Mouse (Mus musculus) skeletal muscle tissue, adult 2 months (tissue): Measurements from ENCODE around the gene Bhlhe40.

Experiments
- DNase-seq: peaks from one replicate; pipeline ENCODE4 v3.0.0-alpha.2; 2012; ENCODE audit warnings: low read depth, low spot score

Bhlhe40 gene

DNA sequence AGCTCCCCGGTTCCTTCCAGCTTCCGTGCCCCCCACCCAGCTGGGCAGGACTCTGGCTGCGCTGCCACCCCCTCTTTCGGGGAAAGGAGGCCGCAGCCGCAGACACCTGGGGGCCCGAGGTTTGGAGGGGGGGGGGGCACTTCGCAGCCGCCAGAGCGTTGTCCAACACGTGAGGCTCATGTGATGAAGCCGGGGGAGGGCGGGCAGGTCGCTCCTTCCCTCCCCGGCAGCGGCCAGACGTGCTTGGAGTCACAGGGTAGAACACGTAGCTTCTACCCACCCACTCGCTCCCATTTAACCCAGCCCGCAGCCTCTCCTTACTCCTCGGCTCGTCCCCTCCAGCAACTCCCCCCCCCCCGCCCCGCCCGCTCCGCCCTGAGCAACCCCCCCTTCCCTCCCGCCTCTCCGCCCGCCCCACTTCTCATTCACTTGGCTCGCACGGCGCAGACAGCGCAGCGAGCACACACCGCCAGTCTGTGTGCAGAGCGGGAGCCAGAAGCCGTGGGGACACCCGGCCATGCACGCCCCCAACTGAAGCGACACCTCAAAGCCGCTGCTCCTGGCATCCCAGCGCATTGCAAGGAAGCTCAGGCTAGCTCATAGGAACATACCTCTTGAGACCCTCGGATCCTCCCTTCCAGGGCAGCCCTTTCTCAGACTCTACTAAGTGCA, at the start of gene Bhlhe40:
Gene Bhlhe40, plus strand, starts transcription at position 424 of the 672 bp plus-strand sequence.
- DNase-seq = peak; percentile 99

DNA sequence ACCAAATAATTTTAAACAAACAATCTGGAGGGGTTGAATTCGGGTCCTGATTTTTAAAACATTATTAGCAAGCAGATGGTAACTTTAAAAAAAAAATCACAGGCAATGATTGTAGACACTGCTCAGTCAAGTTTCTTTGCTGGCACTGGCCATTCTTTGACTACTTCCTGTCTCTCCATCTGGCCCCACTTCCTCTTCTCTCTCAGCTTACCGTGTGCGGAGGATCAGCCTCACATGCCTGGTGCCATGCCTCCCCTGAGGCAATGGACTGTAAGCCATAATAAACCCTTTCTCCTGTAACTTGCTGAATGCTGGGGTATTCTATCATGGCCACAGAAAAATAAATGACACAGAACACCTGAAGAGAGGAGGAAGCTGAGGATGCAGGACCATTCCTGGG, 48.8 kb upstream of the Bhlhe40 start:
- no peak for DNase-seq

DNA sequence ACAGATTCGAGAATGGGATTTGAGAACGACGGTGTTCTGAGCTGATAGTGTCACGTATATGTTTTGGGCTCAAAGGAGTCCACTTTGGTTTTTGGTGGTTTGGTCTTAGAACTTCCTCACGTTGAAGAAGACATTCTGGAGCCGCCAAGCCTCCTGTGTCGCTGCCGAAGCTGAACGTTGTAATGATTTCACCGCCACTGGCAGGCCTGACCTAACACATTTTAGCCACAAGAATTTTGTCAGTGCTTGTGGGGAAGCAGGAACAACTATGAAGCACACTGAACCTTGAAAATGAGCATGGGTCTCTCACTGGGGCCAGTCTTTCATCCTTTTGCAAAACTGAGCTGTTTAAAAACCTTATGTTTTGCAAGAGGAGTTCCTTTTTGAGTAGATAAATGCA, 42.4 kb upstream of the Bhlhe40 start:
- no peak for DNase-seq

DNA sequence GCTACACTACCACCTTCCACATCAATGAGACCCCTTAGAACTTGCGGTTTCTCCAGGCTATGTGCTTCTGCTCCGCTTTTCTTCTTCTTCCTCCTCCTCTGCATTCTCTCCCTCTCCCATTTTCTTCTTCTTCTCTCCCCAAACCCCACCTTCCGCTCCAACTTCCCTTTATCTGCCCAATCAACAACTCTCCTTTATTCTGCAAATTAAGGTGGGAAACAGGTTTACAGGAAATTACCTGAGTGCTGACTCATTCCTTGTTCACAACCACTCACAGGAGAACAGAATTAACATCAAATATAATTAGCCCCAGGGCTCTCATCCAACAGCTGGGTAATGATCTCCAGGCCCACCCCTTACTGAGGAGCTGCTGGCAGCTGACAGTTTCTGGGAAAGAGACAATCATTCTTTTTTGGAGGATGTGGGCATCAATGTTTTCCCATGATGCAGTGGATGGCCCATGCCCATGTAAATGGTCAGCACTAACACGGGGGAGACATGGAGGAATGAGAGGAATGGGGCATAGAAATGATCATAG, 37.3 kb upstream of the Bhlhe40 start:
- no peak for DNase-seq

DNA sequence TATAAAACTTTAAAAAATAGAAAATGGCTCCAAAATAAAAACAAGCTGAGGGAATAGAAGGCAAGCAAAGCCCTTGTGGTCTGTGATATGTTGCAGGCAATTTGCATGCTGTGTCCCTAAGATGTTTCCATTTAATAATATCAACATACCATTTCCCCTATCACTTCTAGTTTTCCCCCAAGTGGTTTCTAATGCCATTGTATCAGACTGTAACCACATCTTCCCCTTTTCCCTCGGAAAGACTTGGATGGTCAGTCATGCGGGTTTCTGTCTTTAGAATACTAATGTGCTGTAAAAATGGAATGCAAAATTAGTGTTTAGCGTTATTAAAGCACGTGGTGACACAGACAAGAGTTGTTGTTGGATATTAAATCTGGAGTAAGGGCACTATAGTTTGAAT, 35.5 kb upstream of the Bhlhe40 start:
- no peak for DNase-seq

DNA sequence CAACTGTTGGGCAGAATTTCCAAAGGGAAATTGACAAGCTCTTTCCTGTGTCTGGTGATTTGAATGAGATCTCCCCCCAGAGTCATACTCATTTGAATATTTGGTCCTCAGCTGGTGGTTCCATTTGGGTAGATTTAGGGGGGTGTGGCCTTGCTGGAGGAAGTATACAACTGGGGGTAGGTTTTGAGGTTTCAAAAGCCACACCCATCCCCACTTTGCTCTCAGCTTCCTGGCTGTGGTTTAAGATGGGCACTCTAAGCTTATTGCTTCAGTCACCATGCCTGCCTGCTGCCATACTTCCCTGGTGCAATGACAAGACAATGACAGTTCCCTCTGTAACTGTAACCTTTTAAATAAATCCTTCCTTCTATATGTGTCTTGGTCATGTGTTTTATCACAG, 29.7 kb upstream of the Bhlhe40 start:
- peak; percentile 27 for DNase-seq

DNA sequence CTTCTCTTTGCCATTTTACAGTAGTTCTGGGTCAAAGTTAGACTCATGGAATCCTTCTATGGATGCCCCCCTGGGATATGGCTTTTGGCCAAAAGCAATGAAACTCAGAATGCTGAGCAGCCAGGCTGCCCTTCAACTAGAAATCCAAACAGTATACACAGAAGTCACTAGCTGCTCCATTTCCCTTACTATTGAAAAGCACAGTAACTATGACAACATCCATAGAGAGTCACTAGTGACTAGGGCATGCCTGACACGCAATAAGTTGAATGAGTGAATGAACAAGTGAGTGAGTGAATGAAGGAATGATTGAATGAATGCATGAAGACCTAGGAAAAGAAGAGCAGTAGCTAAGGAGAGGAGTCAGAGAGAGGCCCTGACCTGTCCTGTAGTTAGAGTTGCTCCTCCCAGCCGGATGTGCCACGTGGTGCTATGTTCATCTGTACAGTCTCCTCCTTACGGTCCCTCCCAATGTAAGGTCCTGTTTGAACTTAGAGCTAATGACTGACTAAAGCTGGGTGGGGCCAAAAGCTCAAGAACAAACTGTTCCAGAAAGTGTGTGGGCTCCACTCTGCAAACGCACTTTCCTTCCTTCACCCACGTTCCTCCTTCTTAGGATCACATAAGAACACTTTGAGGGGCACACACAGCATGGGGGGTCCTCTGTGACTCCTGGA, 22.1 kb upstream of the Bhlhe40 start:
- no peak for DNase-seq

DNA sequence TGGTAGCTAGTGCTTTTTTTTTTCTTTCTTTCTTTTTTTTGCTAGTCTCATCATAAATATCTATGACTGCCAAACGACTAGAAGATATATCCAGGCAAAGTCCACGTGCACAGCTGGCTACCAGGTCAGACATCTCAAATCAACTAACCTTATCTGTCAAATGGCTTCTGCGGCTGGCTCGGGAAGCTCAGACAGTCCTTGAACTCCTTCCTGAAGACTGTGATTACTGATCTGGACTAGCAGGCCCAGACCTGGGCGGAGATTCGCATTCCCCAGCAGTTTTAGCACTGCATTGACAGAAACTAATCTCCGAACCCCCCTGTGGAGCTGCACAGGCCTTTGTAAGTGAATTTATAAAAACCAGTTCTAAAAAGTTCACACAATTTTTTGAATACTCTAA, 18.4 kb upstream of the Bhlhe40 start:
- no peak for DNase-seq

DNA sequence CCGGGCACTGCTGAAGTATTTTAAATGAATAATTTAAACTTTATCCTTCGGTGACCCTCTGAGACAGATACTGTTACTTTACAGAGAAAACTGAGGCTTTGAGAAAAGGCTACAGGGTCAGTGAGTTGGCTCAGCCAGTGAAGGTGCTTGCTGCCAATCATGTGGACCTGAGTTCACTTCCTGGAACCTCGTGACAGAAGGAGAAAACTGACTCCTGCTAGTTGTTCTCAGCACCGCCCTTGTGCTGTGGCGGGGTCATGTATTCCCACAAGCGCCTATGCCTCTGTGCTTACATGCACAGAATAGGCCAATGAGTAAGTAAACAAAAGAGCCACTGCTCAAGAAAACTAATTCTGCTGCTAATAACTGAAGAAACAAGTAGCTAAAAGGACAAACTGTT, 17.4 kb upstream of the Bhlhe40 start:
- no peak for DNase-seq

DNA sequence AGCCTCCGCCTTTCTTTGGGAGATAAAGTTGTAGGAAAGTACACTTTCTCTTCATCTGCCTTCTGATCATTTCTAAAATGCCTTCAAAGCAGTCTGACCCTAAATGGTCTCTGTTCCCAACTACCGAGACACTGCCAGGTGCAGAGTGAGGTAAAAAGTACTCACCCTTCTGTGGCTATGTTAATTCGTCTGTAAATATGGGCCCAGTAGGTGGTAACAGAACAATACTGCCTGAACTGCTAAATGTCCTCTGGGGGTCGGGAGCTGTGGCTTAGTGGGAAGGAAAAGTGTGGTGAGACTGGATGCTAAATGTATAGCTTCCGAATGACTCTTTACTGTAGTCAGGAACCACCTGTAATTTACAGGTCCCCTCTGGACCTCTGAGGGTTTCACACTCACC, 16.1 kb upstream of the Bhlhe40 start:
- DNase-seq = no peak

DNA sequence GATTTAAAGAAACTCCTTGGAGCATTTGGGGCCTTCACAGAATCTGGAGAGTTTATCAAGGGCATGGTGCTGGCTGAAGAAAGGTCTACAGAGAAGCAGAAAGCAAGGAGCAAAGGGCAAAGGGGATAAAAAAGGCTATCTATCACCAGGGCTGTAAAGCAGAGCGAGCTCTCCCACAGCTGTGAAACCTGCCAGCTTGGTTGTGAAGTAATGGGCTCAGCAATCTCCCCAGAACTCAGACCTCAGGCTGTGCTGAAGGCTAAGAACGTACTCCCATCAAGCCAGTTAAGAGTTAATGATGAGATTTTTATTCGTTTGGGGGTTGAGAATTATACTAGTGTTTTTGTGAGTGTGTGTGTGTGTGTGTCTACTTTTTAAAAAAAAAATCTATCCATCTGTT, 13.3 kb upstream of the Bhlhe40 start:
- DNase-seq = no peak

DNA sequence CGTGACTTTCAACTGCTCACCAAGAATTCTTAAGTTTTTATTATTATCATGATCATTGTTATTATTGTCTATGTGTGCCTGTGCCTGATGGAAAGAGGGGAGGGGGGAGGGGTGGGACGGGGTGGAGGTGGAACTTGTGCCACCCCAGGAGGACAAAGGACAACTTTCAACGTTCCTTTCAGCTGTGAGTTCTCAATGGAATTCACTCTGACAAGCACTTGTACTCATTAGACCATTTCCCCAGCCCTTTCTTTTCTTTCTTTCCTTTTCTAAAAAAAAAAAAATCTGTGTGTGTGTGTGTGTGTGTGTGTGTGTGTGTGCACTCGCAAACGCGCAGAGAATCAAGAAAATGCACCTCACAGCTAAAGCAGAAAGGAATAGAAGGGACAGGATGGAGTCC, 12.4 kb upstream of the Bhlhe40 start:
- no peak for DNase-seq

DNA sequence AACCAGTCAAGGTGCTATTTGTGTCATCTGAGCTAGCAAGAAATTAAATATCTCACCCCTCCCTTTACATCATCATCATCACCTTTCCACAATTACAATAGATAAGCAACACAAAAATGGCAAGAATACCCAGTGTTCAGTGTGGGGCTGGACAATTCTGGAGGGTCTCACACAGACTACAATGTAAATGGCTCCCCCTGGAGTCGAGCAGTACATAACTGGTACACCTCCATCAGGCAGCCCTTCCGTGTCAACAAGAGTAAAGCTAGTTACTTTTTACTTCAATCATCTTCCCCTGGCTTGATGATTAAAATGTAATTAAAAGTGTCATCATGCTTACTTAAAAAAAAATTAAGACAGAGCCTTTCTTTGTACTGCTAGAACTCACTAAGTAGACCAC, 4.6 kb upstream of the Bhlhe40 start:
- no peak for DNase-seq

DNA sequence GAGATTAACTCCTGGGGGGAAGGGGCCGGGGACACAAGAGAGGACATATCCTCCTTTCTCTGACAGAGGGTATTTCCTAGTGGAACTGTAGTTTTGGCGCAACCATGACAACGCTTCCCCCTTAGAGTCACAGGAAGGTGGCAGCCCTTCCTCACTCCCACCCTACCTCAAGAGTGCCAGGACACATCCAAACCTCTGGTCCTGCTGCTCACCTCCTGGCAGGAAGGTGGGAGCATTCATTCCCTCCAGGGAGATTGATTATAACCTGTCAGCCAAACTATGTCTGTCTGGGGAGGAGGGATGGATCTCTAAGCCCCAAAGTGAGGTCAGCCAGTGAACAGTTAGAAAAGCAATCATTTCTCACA, 2.4 kb upstream of the Bhlhe40 start:
- no peak for DNase-seq

DNA sequence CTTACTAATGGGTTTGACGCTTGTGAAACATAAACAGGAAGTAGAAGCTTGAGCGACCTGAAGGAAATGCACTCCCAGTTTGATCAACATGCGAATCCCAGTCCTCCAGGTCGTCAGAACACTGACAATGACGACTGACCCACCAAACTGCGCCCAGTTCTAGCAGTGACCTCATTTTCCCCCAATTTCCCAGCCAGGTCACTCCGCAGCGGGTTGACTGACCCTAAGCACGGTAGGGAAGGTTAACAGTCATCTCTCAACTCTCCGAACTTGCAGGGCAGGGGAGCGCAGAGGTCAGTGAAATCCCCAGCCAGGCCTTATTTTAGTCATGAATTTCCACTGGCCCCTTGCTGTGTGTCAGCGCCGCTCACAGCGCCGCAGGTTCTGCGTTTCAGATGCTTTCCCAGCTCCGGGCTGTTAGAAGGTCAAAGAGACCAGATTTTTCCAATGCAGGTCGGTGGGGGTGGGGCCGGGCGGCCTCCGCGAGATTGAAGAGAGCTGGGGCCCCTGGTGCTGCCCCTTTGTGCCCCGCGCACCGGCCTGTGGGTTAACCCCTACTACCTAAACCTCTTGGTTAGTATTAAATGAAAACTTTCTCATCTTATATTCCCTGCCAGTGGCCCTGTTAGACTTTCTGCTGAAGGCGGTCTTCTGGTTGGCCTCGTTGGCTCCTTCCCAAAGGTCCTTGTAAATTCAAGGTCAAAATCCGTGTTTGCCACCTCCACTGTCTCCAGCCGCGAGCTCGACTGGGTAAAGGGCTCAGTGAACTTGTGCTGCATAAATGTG, 1.8 kb upstream of the Bhlhe40 start:
- peak; percentile 72 for DNase-seq

DNA sequence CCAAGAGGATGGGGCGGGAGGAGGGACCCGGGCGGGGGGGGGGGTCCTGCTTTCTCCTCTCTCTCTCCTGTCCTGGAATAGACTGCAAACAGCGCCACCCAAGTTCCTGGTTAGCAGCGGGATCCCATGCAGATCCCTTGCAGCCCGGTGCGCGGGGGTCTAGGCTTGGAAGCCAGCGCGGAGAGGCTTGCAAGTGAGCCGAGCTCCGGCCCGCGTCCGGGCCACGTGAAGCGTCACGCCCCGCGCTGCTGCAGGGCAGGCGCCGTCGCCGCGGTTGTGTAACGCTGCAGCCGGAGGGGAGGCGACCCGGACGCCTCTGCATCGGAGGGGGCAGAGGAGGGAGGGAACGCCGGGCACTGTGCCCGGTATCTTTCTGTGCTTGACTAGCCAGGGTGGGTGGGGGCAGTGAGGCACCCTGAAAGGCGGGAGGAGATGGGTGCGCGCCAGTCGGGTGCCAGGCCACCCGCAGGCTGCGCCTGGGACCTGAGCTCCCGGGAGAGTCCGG, 1.2 kb upstream of the Bhlhe40 start:
- DNase-seq = peak; percentile 99

DNA sequence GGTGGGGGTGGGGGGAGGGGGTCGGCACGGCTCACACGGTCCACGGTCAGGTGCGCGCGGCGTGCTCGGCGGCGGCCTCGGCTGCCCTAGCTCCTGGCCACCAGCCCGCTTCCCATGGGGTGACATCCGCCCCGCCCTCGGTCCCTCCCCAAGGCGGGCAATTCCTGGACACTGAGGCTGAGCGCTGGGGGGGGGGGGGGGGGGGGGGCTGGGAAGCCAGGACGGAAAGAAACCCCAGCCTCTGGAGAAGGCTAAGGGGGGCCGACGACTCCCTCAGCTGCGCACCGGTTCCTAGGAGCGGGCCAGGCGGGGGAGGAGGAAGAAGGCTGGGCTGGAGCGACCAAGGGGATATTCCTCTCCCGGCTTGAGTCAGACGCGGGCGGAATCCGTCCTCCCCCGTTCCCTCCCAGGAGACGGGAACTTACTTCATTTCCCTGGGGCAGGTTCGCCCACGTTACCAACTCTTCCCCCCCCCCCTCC, 663 bp upstream of the Bhlhe40 start:
- peak; percentile 94 for DNase-seq

DNA sequence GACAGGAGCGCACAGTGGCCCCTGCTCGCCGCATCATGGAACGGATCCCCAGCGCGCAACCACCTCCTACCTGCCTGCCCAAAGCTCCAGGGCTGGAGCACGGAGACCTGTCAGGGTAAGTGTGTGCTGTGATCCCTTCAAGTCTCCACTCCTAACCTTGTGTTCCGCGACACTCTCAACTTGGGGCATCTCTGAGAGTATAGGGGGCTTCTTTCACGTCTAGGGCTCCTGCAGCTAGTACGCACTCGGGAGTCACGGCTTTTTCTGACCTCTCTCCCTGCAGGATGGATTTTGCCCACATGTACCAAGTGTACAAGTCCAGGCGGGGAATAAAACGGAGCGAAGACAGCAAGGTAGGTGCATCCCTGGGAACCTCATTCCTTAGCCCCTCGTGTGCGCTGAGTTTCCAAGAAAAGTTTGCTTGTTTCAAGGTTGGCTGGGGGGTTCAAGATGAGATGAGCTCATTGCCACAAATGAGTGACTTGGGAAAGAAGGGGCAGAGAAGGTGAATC, 505 bp downstream of the Bhlhe40 start:
- DNase-seq = no peak

DNA sequence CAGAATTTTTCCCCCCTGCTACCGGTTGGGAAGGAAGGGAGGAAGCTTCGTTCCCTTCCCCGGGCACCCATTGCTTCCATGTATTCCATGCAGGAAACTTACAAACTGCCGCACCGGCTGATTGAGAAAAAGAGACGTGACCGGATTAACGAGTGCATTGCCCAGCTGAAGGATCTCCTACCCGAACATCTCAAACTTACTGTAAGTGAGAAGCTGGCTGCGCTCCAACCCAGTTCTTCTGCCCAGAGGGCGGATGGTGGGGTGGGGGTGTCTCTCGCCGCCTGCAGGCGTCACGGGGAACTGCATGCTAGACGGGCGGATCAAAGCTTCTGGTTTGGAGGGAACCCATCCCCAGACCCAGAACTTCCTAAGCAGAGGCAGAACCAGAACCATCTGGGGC, 983 bp downstream of the Bhlhe40 start:
- peak; percentile 97 for DNase-seq

DNA sequence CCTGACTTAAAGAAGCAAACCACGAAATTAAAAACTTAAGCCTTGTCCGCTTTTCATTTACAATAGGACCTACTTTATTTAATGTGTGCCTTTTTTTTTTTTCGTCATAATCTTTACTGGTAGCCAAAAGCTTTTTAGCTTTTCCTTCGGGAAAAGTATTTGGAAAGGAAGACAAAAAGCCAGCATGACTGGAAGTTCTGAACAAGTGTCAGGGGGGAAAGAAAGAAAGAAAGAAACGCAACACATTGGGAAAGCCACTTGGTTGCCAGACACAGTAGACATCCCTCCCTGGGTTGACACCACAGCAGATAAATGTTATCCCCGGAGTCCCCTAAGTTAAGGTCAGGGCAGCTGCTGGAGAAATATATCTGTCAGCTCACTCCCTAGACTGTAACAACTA, 1.5 kb downstream of the Bhlhe40 start:
- DNase-seq = peak; percentile 66

DNA sequence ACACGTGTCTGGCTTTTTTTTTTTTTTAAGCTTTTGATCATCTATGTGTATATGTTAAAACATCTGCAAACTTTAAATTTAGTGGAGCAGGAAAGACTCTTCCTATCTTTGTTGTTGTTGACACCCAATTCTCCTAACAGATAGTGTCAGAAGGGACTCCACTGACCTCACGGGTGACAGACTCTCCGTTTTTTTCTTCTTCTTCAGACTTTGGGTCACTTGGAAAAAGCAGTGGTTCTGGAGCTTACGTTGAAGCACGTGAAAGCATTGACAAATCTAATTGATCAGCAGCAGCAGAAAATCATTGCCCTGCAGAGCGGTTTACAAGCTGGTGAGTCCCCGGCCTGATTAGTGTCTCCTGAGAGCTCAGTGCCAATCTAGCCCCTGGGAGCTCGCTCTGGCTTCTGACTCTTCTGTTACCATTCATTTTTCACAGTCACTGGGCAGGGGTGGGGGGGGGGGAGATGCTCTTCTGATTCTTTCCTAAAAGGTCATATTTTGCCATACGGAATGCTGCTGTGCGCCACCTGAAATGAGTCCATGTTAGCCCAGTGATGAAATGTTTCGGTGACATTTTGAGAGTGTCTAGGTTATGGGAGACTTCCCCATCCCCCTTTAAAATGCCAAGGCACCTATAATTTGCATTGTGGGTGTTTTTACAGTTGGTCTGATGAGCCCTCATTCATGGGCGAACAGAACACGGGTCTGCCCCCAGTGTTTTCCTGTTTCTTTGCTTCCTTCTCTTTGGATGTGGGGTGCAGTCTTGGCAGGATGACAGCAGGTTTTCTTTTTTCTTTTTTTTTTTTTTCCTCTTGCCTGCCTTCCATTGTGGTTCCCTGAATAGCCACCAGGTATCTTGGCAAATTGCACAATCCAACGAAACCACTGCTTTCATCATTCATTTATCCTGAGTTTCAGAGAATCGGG, 2.1 kb downstream of the Bhlhe40 start:
- DNase-seq = no peak
